Mouse (Mus musculus): ENCODE results near the gene Ube2d3. TPM values are rescaled to one million over a fixed set of nuclear protein-coding genes. Genes with fewer than 3 reads are reported as not detected.
A peak's percentile ranks its signal among the peaks of the same experiment; 100 is the strongest.

The Ube2d3 gene
- polyA plus RNA-seq, 1 experiment from 2014 or later: 536 TPM

GRCm38 (mm10) chr3:135515246-135515645 is 77.3 kb downstream of the Ube2d3 start:
- no peak overlapping the region for H3K4me2 ChIP-seq (replicated peaks; ENCODE audit: low read depth, low read length)

GRCm38 (mm10) chr3:135516891-135517290 is 78.9 kb downstream of the Ube2d3 start:
- peak; percentile 55; the same call in 1 of the 2 replicates for ATAC-seq (ENCODE audit: low FRiP score, low TSS enrichment)
- H3K4me2 ChIP-seq (replicated peaks; ENCODE audit: low read depth, low read length): no peak overlapping the region
- H3K36me3 ChIP-seq (ENCODE audit: insufficient read depth, low read length): no peaks in the 10 kb centered on the region
- no peak overlapping the region for H3K9ac ChIP-seq (replicated peaks; ENCODE audit: low read length)
- peaks cover 3% of the 10 kb centered on the region; the same call in 1 of the 2 replicates for H3K4me1 ChIP-seq (ENCODE audit: insufficient read depth, low read length)
- no peak overlapping the region for H3K4me3 ChIP-seq (ENCODE audit: low read length)
- no peaks in the 10 kb centered on the region for H3K27me3 ChIP-seq (ENCODE audit: insufficient read depth, low read length)
- no peaks in the 10 kb centered on the region for H3K9me3 ChIP-seq (ENCODE audit: low read length)
- H3K27ac ChIP-seq (ENCODE audit: low read length): no peak overlapping the region
- 67% methylated on average over 6 of the region's 6 CpGs for WGBS

More at GRCm38 (mm10) chr3:135515246-135515645, 77.3 kb downstream of the Ube2d3 start:
- no peaks in the 10 kb centered on the region for H3K27me3 ChIP-seq (ENCODE audit: insufficient read depth, low read length)
- H3K4me3 ChIP-seq (ENCODE audit: low read length): no peak overlapping the region
- H3K36me3 ChIP-seq (ENCODE audit: insufficient read depth, low read length): no peaks in the 10 kb centered on the region
- no peaks in the 10 kb centered on the region for H3K9me3 ChIP-seq (ENCODE audit: low read length)
- no peaks in the 10 kb centered on the region for H3K4me1 ChIP-seq (ENCODE audit: insufficient read depth, low read length)
- no peak for ATAC-seq (ENCODE audit: low FRiP score, low TSS enrichment)
- H3K27ac ChIP-seq (ENCODE audit: low read length): no peak overlapping the region
- no peak overlapping the region for H3K9ac ChIP-seq (replicated peaks; ENCODE audit: low read length)
- WGBS: 79% methylated on average over 5 of the region's 5 CpGs

Other genes starting within 250 kb of the Ube2d3 start
- 26.5 and 28.9 TPM in 2 replicates for gene Cenpe, start 225.6 kb upstream of the Ube2d3 start, polyA plus RNA-seq (2015; fragmentation: Nextera tagmentation; extraction: Ambion mirVana)
- 39.0 and 46.0 TPM in 2 replicates for gene Bdh2, start 156.9 kb upstream of the Ube2d3 start, polyA plus RNA-seq (2015; fragmentation: Nextera tagmentation; extraction: Ambion mirVana)
- gene Slc9b2, start 130.4 kb upstream of the Ube2d3 start, polyA plus RNA-seq (2015; fragmentation: Nextera tagmentation; extraction: Ambion mirVana): 3.1 and 3.3 TPM in 2 replicates
- gene Slc9b1, start 90.1 kb upstream of the Ube2d3 start, polyA plus RNA-seq (2015; fragmentation: Nextera tagmentation; extraction: Ambion mirVana): 0.41 and 0.44 TPM in 2 replicates
- 70.2 and 74.5 TPM in 2 replicates for gene Cisd2, start 14.2 kb upstream of the Ube2d3 start, polyA plus RNA-seq (2015; fragmentation: Nextera tagmentation; extraction: Ambion mirVana)
- 36.5 and 39.6 TPM in 2 replicates for gene Manba, start 47.5 kb downstream of the Ube2d3 start, polyA plus RNA-seq (2015; fragmentation: Nextera tagmentation; extraction: Ambion mirVana)

All from kidney, embryonic 16.5 days (tissue).